Mouse (Mus musculus) midbrain, embryonic 11.5 days (tissue): Measurements from ENCODE around the gene Emg1. TPM values are rescaled to one million over a fixed set of nuclear protein-coding genes. Genes with fewer than 3 reads are reported as not detected.

Experiments
- ATAC-seq: fragments of 200-750 bp; cut with Nextera tagmentation; 2 replicates; pipeline ENCODE4 v1.8.0; 2017; ENCODE audit warnings: moderate TSS enrichment, moderate library complexity; ENCODE audit not compliant: low FRiP score
- DNase-seq: peaks from one replicate; pipeline ENCODE4 v3.0.0; 2015; ENCODE audit warnings: low spot score; ENCODE audit errors: missing footprints
- H3K27ac ChIP-seq: fragments of 300-500 bp; sonication (generic); 2 replicates; pipeline ENCODE4 v1.5.1; 2014; ENCODE audit warnings: low read depth, low read length
- H3K27me3 ChIP-seq: fragments of 300-500 bp; sonication (generic); 2 replicates; pipeline ENCODE4 v1.6.1; 2014; ENCODE audit warnings: mild to moderate bottlenecking, low read length, moderate library complexity, mixed read lengths; ENCODE audit not compliant: control insufficient read depth, insufficient read depth
- H3K36me3 ChIP-seq: fragments of 300-500 bp; sonication (generic); 2 replicates; pipeline ENCODE4 v1.6.1; 2014; ENCODE audit warnings: mild to moderate bottlenecking, low read length, moderate library complexity, mixed read lengths; ENCODE audit not compliant: control insufficient read depth, insufficient read depth
- H3K4me1 ChIP-seq: fragments of 300-500 bp; sonication (generic); 2 replicates; pipeline ENCODE4 v1.6.1; 2014; ENCODE audit warnings: low read length; ENCODE audit not compliant: control insufficient read depth, insufficient read depth
- H3K4me2 ChIP-seq: fragments of 300-500 bp; sonication (generic); 2 replicates; pipeline ENCODE4 v1.6.1; 2014; ENCODE audit warnings: mild to moderate bottlenecking, moderate library complexity
- H3K4me3 ChIP-seq: fragments of 300-500 bp; sonication (generic); 2 replicates; pipeline ENCODE4 v1.5.1; 2014; ENCODE audit warnings: low read depth, low read length
- H3K9ac ChIP-seq: fragments of 300-500 bp; sonication (generic); 2 replicates; pipeline ENCODE4 v1.6.1; 2014; ENCODE audit warnings: low read length
- H3K9me3 ChIP-seq: fragments of 300-500 bp; sonication (generic); 2 replicates; pipeline ENCODE4 v1.6.1; 2016; ENCODE audit warnings: low read length; ENCODE audit not compliant: control insufficient read depth
- WGBS: fragments of 180-500 bp; shearing (Covaris S2); extraction: QIAGEN DNeasy Blood & Tissue Kit; methylation state at CpG from one replicate; pipeline ENCODE4 v1.1.7; 2014; 5-methylcytosine and 5-hydroxymethylcytosine counted together
- polyA plus RNA-seq: library from polyadenylated mRNA; unstranded; fragments of >200 nt; fragmentation: Nextera tagmentation; extraction: Ambion mirVana; gene quantifications from 2 replicates; pipeline ENCODE4 v1.2.1, GENCODE M21; 2014

The Emg1 gene
- polyA plus RNA-seq, 1 experiment from 2014 or later, result 219 TPM

GRCm38 (mm10) chr6:124679486-124679885, 32.5 kb downstream of the Emg1 start:
- H3K27me3 ChIP-seq, result no peaks in the 10 kb centered on the region
- no peak overlapping the region for H3K4me3 ChIP-seq
- no peaks in the 10 kb centered on the region for H3K4me1 ChIP-seq
- H3K36me3 ChIP-seq, result no peaks in the 10 kb centered on the region
- DNase-seq (no peak), ATAC-seq (no peak)
- H3K9ac ChIP-seq, result no peak overlapping the region
- H3K4me2 ChIP-seq, result no peak overlapping the region
- 86% methylated on average over 3 of the region's 3 CpGs for WGBS
- H3K27ac ChIP-seq, result no peak overlapping the region
- H3K9me3 ChIP-seq, result no peaks in the 10 kb centered on the region

- Histone ChIP-seq H3K4me3 (no peak overlapping the region), H3K4me1 (no peaks in the 10 kb centered on the region), H3K36me3 (no peaks in the 10 kb centered on the region), H3K27ac (no peak overlapping the region), H3K4me2 (no peak overlapping the region), H3K9ac (no peak overlapping the region), H3K9me3 (no peaks in the 10 kb centered on the region), H3K27me3 (no peaks in the 10 kb centered on the region)
- WGBS, result 94% methylated on average over 7 of the region's 7 CpGs
- ATAC-seq, result no peak
- no peak for DNase-seq
Measured at GRCm38 (mm10) chr6:124678769-124679168, 33.2 kb downstream of the Emg1 start.

- WGBS, result 96% methylated on average over 6 of the region's 6 CpGs
- ATAC-seq, result no peak
- no peaks in the 10 kb centered on the region for H3K36me3 ChIP-seq
- no peaks in the 10 kb centered on the region for H3K4me1 ChIP-seq
- no peak overlapping the region for H3K4me3 ChIP-seq
- no peak overlapping the region for H3K9ac ChIP-seq
- no peak overlapping the region for H3K4me2 ChIP-seq
- H3K27me3 ChIP-seq, result no peaks in the 10 kb centered on the region
- no peak overlapping the region for H3K27ac ChIP-seq
- H3K9me3 ChIP-seq, result no peaks in the 10 kb centered on the region
- no peak for DNase-seq
Measured at GRCm38 (mm10) chr6:124676171-124676570, 35.8 kb downstream of the Emg1 start.

- no peak overlapping the region for H3K27ac ChIP-seq
- no peak overlapping the region for H3K4me3 ChIP-seq
- no peaks in the 10 kb centered on the region for H3K27me3 ChIP-seq
- no peaks in the 10 kb centered on the region for H3K9me3 ChIP-seq
- WGBS, result 93% methylated on average over 7 of the region's 7 CpGs
- H3K4me2 ChIP-seq, result no peak overlapping the region
- DNase-seq (no peak), ATAC-seq (no peak)
- no peaks in the 10 kb centered on the region for H3K4me1 ChIP-seq
- no peak overlapping the region for H3K9ac ChIP-seq
- H3K36me3 ChIP-seq, result no peaks in the 10 kb centered on the region
Measured at GRCm38 (mm10) chr6:124674591-124674990, 37.4 kb downstream of the Emg1 start.

GRCm38 (mm10) chr6:124673619-124674018, 38.4 kb downstream of the Emg1 start:
- Histone ChIP-seq H3K9ac (no peak overlapping the region), H3K4me2 (no peak overlapping the region), H3K27ac (no peak overlapping the region), H3K36me3 (no peaks in the 10 kb centered on the region), H3K4me1 (no peaks in the 10 kb centered on the region), H3K27me3 (no peaks in the 10 kb centered on the region), H3K9me3 (no peaks in the 10 kb centered on the region), H3K4me3 (no peak overlapping the region)
- DNase-seq, result no peak
- no peak for ATAC-seq
- WGBS, result 88% methylated on average over 9 of the region's 9 CpGs

GRCm38 (mm10) chr6:124672100-124672499, 39.9 kb downstream of the Emg1 start:
- 74% methylated on average over 6 of the region's 6 CpGs for WGBS
- no peak for ATAC-seq
- no peak for DNase-seq
- Histone ChIP-seq H3K9ac (no peak overlapping the region), H3K9me3 (no peaks in the 10 kb centered on the region), H3K4me1 (no peaks in the 10 kb centered on the region), H3K27ac (no peak overlapping the region), H3K27me3 (no peaks in the 10 kb centered on the region), H3K36me3 (no peaks in the 10 kb centered on the region), H3K4me3 (no peak overlapping the region), H3K4me2 (no peak overlapping the region)

- 92% methylated on average over 7 of the region's 7 CpGs for WGBS
- H3K36me3 ChIP-seq, result no peaks in the 10 kb centered on the region
- H3K27ac ChIP-seq, result no peak overlapping the region
- DNase-seq (no peak), ATAC-seq (no peak)
- H3K9ac ChIP-seq, result no peak overlapping the region
- no peaks in the 10 kb centered on the region for H3K27me3 ChIP-seq
- H3K4me3 ChIP-seq, result no peak overlapping the region
- H3K4me2 ChIP-seq, result no peak overlapping the region
- H3K4me1 ChIP-seq, result no peaks in the 10 kb centered on the region
- H3K9me3 ChIP-seq, result no peaks in the 10 kb centered on the region
Measured at GRCm38 (mm10) chr6:124670281-124670900, 41.6 kb downstream of the Emg1 start.

GRCm38 (mm10) chr6:124669234-124669859, 42.6 kb downstream of the Emg1 start:
- no peak overlapping the region for H3K4me2 ChIP-seq
- WGBS, result 90% methylated on average over 11 of the region's 11 CpGs
- H3K4me1 ChIP-seq, result no peaks in the 10 kb centered on the region
- H3K36me3 ChIP-seq, result no peaks in the 10 kb centered on the region
- no peaks in the 10 kb centered on the region for H3K27me3 ChIP-seq
- no peaks in the 10 kb centered on the region for H3K9me3 ChIP-seq
- no peak for ATAC-seq
- H3K9ac ChIP-seq, result no peak overlapping the region
- no peak for DNase-seq
- H3K27ac ChIP-seq, result no peak overlapping the region
- no peak overlapping the region for H3K4me3 ChIP-seq

- no peak for ATAC-seq
- Histone ChIP-seq H3K27me3 (no peaks in the 10 kb centered on the region), H3K4me3 (no peak overlapping the region), H3K9ac (no peak overlapping the region), H3K36me3 (no peaks in the 10 kb centered on the region), H3K9me3 (no peaks in the 10 kb centered on the region), H3K27ac (no peak overlapping the region), H3K4me1 (no peaks in the 10 kb centered on the region; the same call in 1 of the 2 replicates), H3K4me2 (no peak overlapping the region)
- 96% methylated on average over 10 of the region's 10 CpGs for WGBS
- no peak for DNase-seq
Measured at GRCm38 (mm10) chr6:124665011-124665410, 47.0 kb downstream of the Emg1 start.
